Mouse (Mus musculus) testis, adult 2 months (tissue): ENCODE measurements around the gene Cmya5.

ENCODE experiments used
- CTCF ChIP-seq: fragments of 200-500 bp; IDR thresholded peaks from 2 replicates; pipeline ENCODE4 v1.5.1; 2012; ENCODE audit warnings: low read depth, mild to moderate bottlenecking, inconsistent platforms, low read length, moderate library complexity; ENCODE audit not compliant: control insufficient read depth, insufficient read depth, insufficient replicate concordance
- POLR2A ChIP-seq: fragments of 200-500 bp; IDR thresholded peaks from 2 replicates; pipeline ENCODE4 v1.6.1; 2012; ENCODE audit warnings: low read depth, mild to moderate bottlenecking, inconsistent platforms, low read length, moderate library complexity; ENCODE audit not compliant: control insufficient read depth

DNA sequence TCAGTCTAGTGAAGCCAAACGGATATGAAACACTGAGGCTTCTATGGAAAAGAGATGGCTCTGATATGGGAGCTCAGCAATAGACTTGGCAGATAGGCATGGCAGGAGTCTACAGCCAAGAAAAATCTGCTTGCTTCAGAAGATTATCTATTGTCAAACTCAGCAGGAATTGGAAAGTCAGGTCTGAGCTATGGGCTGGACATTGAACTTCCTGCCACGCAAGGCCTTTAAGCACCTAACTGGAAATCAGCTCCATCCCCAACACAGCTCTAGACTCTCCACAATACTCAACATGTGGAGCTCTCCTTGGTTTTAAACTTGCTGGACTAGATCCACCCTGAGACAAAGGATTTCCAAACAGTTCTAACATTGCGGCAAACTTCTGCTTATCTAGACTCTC lies 84.1 kb downstream of the Cmya5 start:
- no peak for TF ChIP-seq CTCF
- no peak for TF ChIP-seq POLR2A
